8 mouse cellular contexts compared by ENCODE assay signal in genomic region chr5:36988781-36989624, GRCm38 (mm10). TPM values are rescaled to one million over a fixed set of nuclear protein-coding genes. Genes with fewer than 3 reads are reported as not detected.
DNase-seq lines count a peak whose midpoint lies in the region; ATAC-seq lines count a peak whose summit lies in the region.

Gene Wfs1 (minus strand): TSS chr5:36989205.

- no peaks in the 10 kb centered on the region for H3K36me3 ChIP-seq in megakaryocyte, embryonic 14.5 days (replicated peaks; ENCODE audit: low read length)

- H3K9me3 ChIP-seq in megakaryocyte, embryonic 14.5 days = peaks cover 10% of the 10 kb centered on the region

- peak; percentile 98 for ATAC-seq in inflammation-experienced regulatory T-cells, adult 6 months

- peak within 1 kb of the TSS; percentile 91 for H3K4me3 ChIP-seq in megakaryocyte, embryonic 14.5 days (replicated peaks)

- H3K27me3 ChIP-seq in megakaryocyte, embryonic 14.5 days (replicated peaks) = peaks cover 70% of the 10 kb centered on the region

- H3K4me1 ChIP-seq in megakaryocyte, embryonic 14.5 days = peaks cover 16% of the 10 kb centered on the region

- peak; percentile 99 for DNase-seq in adrenal gland, adult (ENCODE audit: inconsistent age in 2 of 2, low spot score in 1 of 2)
- peak; percentile 98 for DNase-seq in embryo, embryonic 10 days (ENCODE audit: low spot score)
- DNase-seq in gastrocnemius, postnatal 25 days = peak; percentile 99
- peak; percentile 89 to 96 for DNase-seq in left cerebral cortex, adult 9 months (ENCODE audit: low spot score in 2 of 2)
- peak; percentile 94 to 96 for DNase-seq in right cerebral cortex, adult 2 months (ENCODE audit: low spot score in 2 of 2)
- DNase-seq in urinary bladder, postnatal 10 days (ENCODE audit: low spot score) = peak; percentile 83

RNA-seq across cellular contexts. Expression of gene Wfs1, which starts in this region (rescaled TPM):
- total RNA-seq in gastrocnemius, postnatal 25 days (2021) = 10 to 100 TPM; 61.1 to 73.3 TPM
- 1 to 10 TPM in 2 of 3 experiments, under 1 TPM in 1; 0.68 to 1.5 (median 1.2) TPM for polyA plus RNA-seq in inflammation-experienced regulatory T-cells, adult 6 months (2017; shearing (Covaris generic))
- polyA plus RNA-seq in megakaryocyte, embryonic 14.5 days (2012; ENCODE audit: insufficient read depth, low replicate concordance) = 0.78 TPM in 1 of 2 replicates, not detected in the other

Comparison
In these comparisons a context has a peak if more than half of its experiments do, and no peak if none do; other contexts are left out.
1. Peak in every context shown above with its lines: DNase-seq, ATAC-seq and H3K4me3 ChIP-seq.